In genomic region chr2:93051873-93052272, GRCm38 (mm10) we compare ENCODE assay signal across 17 mouse cellular contexts. TPM values are rescaled to one million over a fixed set of nuclear protein-coding genes. Genes with fewer than 3 reads are reported as not detected.
DNase-seq lines count a peak whose midpoint lies in the region; ATAC-seq and TF ChIP-seq lines count a peak whose summit lies in the region.
"Had no signal": no experiment of that assay in that cellular context is flagged by ENCODE, and none has a peak within 500 bp of the region (broad histone marks: within the 10 kb centered on the region; RNA-seq: fewer than 3 reads in every experiment).

No protein-coding gene starts in this region.

- intact Hi-C loops in gastrocnemius, adult 2 months (cut with DNase I), result no loop called here

- no peak overlapping the region for H3K4me3 ChIP-seq in gastrocnemius, adult 2 months
- no peak overlapping the region for H3K4me3 ChIP-seq in layer of hippocampus, adult 2 months
- no peak overlapping the region for H3K4me3 ChIP-seq in midbrain, embryonic 11.5 days (ENCODE audit: low read depth, low read length)
- no peak overlapping the region for H3K4me3 ChIP-seq in midbrain, embryonic 14.5 days (replicated peaks; ENCODE audit: low read depth, low read length)
- H3K4me3 ChIP-seq: forebrain, embryonic 13.5 days; hindbrain, embryonic 13.5 days; intestine, embryonic 15.5 days; limb, embryonic 15.5 days; midbrain, embryonic 12.5 days had no signal

- no peak for DNase-seq in gastrocnemius, adult 2 months
- DNase-seq in gastrocnemius, adult 18-20 months (ENCODE audit: low spot score), result no peak
- DNase-seq in layer of hippocampus, adult 2 months (ENCODE audit: low spot score in 2 of 2), result no peak
- no peak for DNase-seq in layer of hippocampus, adult 9-10 months (ENCODE audit: low spot score)
- peak; percentile 49 for DNase-seq in midbrain, embryonic 11.5 days (ENCODE audit: low spot score, missing footprints)
- no peak for DNase-seq in midbrain, embryonic 14.5 days
- no peak for DNase-seq in thymus, postnatal 0 days (ENCODE audit: low spot score)
- DNase-seq: cerebellum, postnatal 14 days; heart, postnatal 10 days; lung, postnatal 14 days; right cerebral cortex, postnatal 4 days; thymus, postnatal 4 days had no signal

- 27% methylated on average over 1 of the region's 1 CpGs for WGBS in midbrain, embryonic 11.5 days
- 55% methylated on average over 1 of the region's 1 CpGs for WGBS in midbrain, embryonic 14.5 days

- H3K27ac ChIP-seq in gastrocnemius, adult 2 months, result no peak overlapping the region
- H3K27ac ChIP-seq in layer of hippocampus, adult 2 months, result no peak overlapping the region
- H3K27ac ChIP-seq in midbrain, embryonic 11.5 days (ENCODE audit: low read depth, low read length), result no peak overlapping the region
- no peak overlapping the region for H3K27ac ChIP-seq in midbrain, embryonic 14.5 days (replicated peaks; ENCODE audit: low read depth, low read length)
- H3K27ac ChIP-seq: forebrain, embryonic 13.5 days; hindbrain, embryonic 13.5 days; intestine, embryonic 15.5 days; limb, embryonic 15.5 days; midbrain, embryonic 12.5 days had no signal

- no peaks in the 10 kb centered on the region for H3K4me1 ChIP-seq in midbrain, embryonic 11.5 days (ENCODE audit: control insufficient read depth, insufficient read depth, low read length)
- no peaks in the 10 kb centered on the region for H3K4me1 ChIP-seq in midbrain, embryonic 14.5 days (ENCODE audit: control insufficient read depth, insufficient read depth, low read length)
- H3K4me1 ChIP-seq: forebrain, embryonic 13.5 days; intestine, embryonic 15.5 days; midbrain, embryonic 12.5 days had no signal

- no peaks in the 10 kb centered on the region for H3K9me3 ChIP-seq in midbrain, embryonic 11.5 days (ENCODE audit: control insufficient read depth, low read length)
- H3K9me3 ChIP-seq in midbrain, embryonic 14.5 days (ENCODE audit: control insufficient read depth, low read length), result peaks cover 3% of the 10 kb centered on the region; the same call in 1 of the 2 replicates
- H3K9me3 ChIP-seq: hindbrain, embryonic 13.5 days; intestine, embryonic 15.5 days; limb, embryonic 15.5 days had no signal

- no peaks in the 10 kb centered on the region for H3K27me3 ChIP-seq in midbrain, embryonic 11.5 days (ENCODE audit: control insufficient read depth, insufficient read depth, low read length)
- no peaks in the 10 kb centered on the region for H3K27me3 ChIP-seq in midbrain, embryonic 14.5 days (ENCODE audit: control insufficient read depth, insufficient read depth, low read length)
- H3K27me3 ChIP-seq: forebrain, embryonic 13.5 days; intestine, embryonic 15.5 days; limb, embryonic 15.5 days had no signal

- TF ChIP-seq CTCF in gastrocnemius, adult 2 months (IDR thresholded peaks at IDR 0.05), result peak; percentile 4; the same call in 1 of the 2 replicates
- peak; percentile 17; the same call in 1 of the 2 replicates for TF ChIP-seq CTCF in layer of hippocampus, adult 2 months (conservative IDR thresholded peaks at IDR 0.05)

- H3K9ac ChIP-seq in midbrain, embryonic 11.5 days (ENCODE audit: low read length), result no peak overlapping the region
- no peak overlapping the region for H3K9ac ChIP-seq in midbrain, embryonic 14.5 days (replicated peaks; ENCODE audit: low read length)
- H3K9ac ChIP-seq: forebrain, embryonic 13.5 days; hindbrain, embryonic 13.5 days; intestine, embryonic 15.5 days; limb, embryonic 15.5 days; midbrain, embryonic 12.5 days had no signal

- ATAC-seq in midbrain, embryonic 11.5 days (ENCODE audit: low FRiP score), result no peak
- no peak for ATAC-seq in midbrain, embryonic 14.5 days (ENCODE audit: low FRiP score, low TSS enrichment)
- ATAC-seq: forebrain, embryonic 13.5 days; intestine, embryonic 15.5 days had no signal

- no peak overlapping the region for H3K4me2 ChIP-seq in midbrain, embryonic 11.5 days
- no peak overlapping the region for H3K4me2 ChIP-seq in midbrain, embryonic 14.5 days (ENCODE audit: low read length)
- H3K4me2 ChIP-seq: forebrain, embryonic 13.5 days; hindbrain, embryonic 13.5 days; intestine, embryonic 15.5 days; limb, embryonic 15.5 days; midbrain, embryonic 12.5 days had no signal

- H3K36me3 ChIP-seq in midbrain, embryonic 11.5 days (ENCODE audit: control insufficient read depth, insufficient read depth, low read length), result no peaks in the 10 kb centered on the region
- no peaks in the 10 kb centered on the region for H3K36me3 ChIP-seq in midbrain, embryonic 14.5 days (ENCODE audit: control insufficient read depth, insufficient read depth, low read length)
- H3K36me3 ChIP-seq: hindbrain, embryonic 13.5 days; intestine, embryonic 15.5 days; limb, embryonic 15.5 days; midbrain, embryonic 12.5 days had no signal

RNA-seq across cellular contexts. Expression of gene Prdm11, which starts 5.9 kb away (rescaled TPM):
- total RNA-seq in gastrocnemius, adult 2 months (2021), result under 1 TPM; 0.77 to 0.81 TPM
- under 1 TPM; 0.39 to 0.90 TPM for total RNA-seq in gastrocnemius, adult 18-20 months (2021)
- total RNA-seq in layer of hippocampus, adult 2 months (2021), result 10 to 100 TPM; 30.7 to 30.9 TPM
- 0.90 and 1.8 TPM in 2 replicates for polyA plus RNA-seq in midbrain, embryonic 11.5 days (2014; fragmentation: Nextera tagmentation; extraction: Ambion mirVana)
- polyA plus RNA-seq in midbrain, embryonic 14.5 days (2014; fragmentation: Nextera tagmentation; extraction: Ambion mirVana), result 2.4 and 2.6 TPM in 2 replicates
- polyA plus RNA-seq in thymus, postnatal 0 days (2015; fragmentation: Nextera tagmentation; extraction: Ambion mirVana), result 4.4 and 6.5 TPM in 2 replicates

Comparison
In these comparisons a context has a peak if more than half of its experiments do, and no peak if none do; other contexts are left out.
1. RNA of gene Prdm11, which starts 5.9 kb away (total RNA-seq): 30.7 to 30.9 TPM in layer of hippocampus, adult 2 months; 0.39 to 0.90 TPM in gastrocnemius, adult 18-20 months and 0.77 to 0.81 TPM in gastrocnemius, adult 2 months; every median in the first group is over 10 times any median in the second.